Mouse (Mus musculus) erythroblast, embryonic 14.5 days (primary cell): ENCODE results near the gene Asb1.

Source experiments
- GATA1 ChIP-seq: IDR thresholded peaks from 2 replicates; pipeline ENCODE4 v1.6.1; 2012; ENCODE audit warnings: low read length, inconsistent platforms, mixed read lengths
- TAL1 ChIP-seq: IDR thresholded peaks from 3 replicates; pipeline ENCODE4 v1.6.1; 2012; ENCODE audit warnings: low read length, inconsistent platforms, mixed read lengths

DNA sequence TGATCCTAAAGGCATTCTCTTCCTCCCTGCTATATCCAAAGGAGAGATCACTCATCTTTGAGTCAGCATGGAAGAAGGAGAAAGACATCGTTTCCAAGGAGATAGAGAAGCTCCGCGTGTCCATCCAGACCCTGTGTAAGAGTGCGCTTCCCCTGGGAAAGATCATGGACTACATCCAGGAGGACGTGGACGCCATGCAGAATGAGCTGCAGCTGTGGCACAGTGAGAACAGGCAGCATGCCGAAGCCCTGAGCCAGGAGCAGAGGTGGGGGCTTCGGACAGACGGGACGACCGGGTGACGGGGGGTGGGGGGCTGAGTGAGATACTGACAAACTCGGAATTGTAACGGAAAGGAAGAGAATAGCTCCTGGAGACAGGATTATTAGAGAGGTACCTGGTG, 14.5 kb upstream of the Asb1 start:
- TF ChIP-seq GATA1 = no peak
- TF ChIP-seq TAL1 = no peak
